Mouse (Mus musculus): ENCODE results near the gene Sipa1l2. TPM values are rescaled to one million over a fixed set of nuclear protein-coding genes. Genes with fewer than 3 reads are reported as not detected.
A peak's percentile ranks its signal among the peaks of the same experiment; 100 is the strongest.

The Sipa1l2 gene
- polyA plus RNA-seq, 1 experiment from 2014 or later, result 26.5 TPM

DNA sequence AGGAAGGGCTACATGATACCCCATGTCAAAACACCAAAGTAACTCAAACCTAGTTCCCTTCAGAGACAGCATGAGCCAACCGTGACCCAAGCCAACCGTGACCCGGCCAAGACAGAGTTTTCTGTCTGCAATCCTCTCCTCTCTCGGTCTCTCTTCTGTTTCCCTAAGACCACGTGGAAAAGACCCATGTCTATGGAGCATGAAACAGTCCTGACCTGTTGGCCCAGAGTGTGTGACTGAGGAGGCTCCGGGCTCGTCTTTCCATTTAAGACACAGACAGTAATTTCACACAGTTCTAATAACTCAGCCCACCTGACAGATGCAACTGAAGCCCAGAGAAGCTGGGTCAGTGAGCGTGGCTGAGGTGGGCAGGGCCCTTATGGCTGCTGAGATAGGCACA, 65.8 kb downstream of the Sipa1l2 start:
- Histone ChIP-seq H3K4me1 (replicated peaks) (peaks cover 66% of the 10 kb centered on the region), H3K27me3 (0 out of 2 replicates have a peak, but pooled peaks cover 12% of the 10 kb centered on the region), H3K36me3 (no peaks in the 10 kb centered on the region), H3K4me3 (no peak overlapping the region), H3K9me3 (no peaks in the 10 kb centered on the region), H3K9ac (no peak overlapping the region), H3K27ac (no peak overlapping the region), H3K4me2 (no peak overlapping the region)
- ATAC-seq (ENCODE audit: low FRiP score), result no peak
- 78% methylated on average over 8 of the region's 8 CpGs for WGBS

DNA sequence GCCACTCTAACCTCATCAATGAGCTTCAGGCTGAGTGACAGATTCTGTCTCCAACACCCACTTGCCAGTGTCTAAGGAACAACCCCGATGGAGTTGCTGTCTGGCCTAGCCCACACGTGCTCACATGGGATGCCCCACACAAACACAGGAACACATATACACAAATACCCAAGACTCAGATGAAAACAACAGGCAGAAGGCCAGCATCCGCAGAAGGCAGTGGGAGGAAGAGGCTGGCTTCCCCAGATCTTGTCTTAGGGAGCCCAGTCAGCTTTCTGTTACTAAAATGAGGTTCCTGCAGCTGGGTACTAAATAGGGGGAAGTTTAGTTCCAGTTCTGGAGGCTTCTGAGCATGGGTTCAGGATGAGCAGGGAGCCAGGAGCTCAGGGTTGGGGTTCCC, 66.8 kb downstream of the Sipa1l2 start:
- Histone ChIP-seq H3K9me3 (no peaks in the 10 kb centered on the region), H3K4me3 (no peak overlapping the region), H3K36me3 (no peaks in the 10 kb centered on the region), H3K9ac (no peak overlapping the region), H3K27me3 (0 out of 2 replicates have a peak, but pooled peaks cover 9% of the 10 kb centered on the region), H3K27ac (no peak overlapping the region), H3K4me2 (no peak overlapping the region), H3K4me1 (replicated peaks) (peaks cover 65% of the 10 kb centered on the region)
- no peak for ATAC-seq (ENCODE audit: low FRiP score)
- WGBS, result 87% methylated on average over 3 of the region's 3 CpGs

- H3K4me2 ChIP-seq, result no peak overlapping the region
- H3K4me3 ChIP-seq, result no peak overlapping the region
- H3K9me3 ChIP-seq, result no peaks in the 10 kb centered on the region
- 59% methylated on average over 5 of the region's 5 CpGs for WGBS
- peaks cover 47% of the 10 kb centered on the region for H3K4me1 ChIP-seq (replicated peaks)
- no peaks in the 10 kb centered on the region for H3K36me3 ChIP-seq
- 0 out of 2 replicates have a peak overlapping the region, but pooled peaks have one; percentile 12 for H3K27ac ChIP-seq
- ATAC-seq (ENCODE audit: low FRiP score), result no peak
- no peak overlapping the region for H3K9ac ChIP-seq
- H3K27me3 ChIP-seq, result no peaks in the 10 kb centered on the region
Measured at GRCm38 (mm10) chr8:125500005-125500404, 69.6 kb downstream of the Sipa1l2 start.

- Histone ChIP-seq H3K27ac (no peak overlapping the region), H3K4me3 (no peak overlapping the region), H3K27me3 (no peaks in the 10 kb centered on the region), H3K4me2 (no peak overlapping the region), H3K9ac (no peak overlapping the region), H3K36me3 (no peaks in the 10 kb centered on the region), H3K9me3 (no peaks in the 10 kb centered on the region), H3K4me1 (replicated peaks) (peaks cover 43% of the 10 kb centered on the region)
- ATAC-seq (ENCODE audit: low FRiP score), result no peak; the same call in 1 of the 2 replicates
- 72% methylated on average over 10 of the region's 10 CpGs for WGBS
Measured at GRCm38 (mm10) chr8:125498508-125498907, 71.1 kb downstream of the Sipa1l2 start.

DNA sequence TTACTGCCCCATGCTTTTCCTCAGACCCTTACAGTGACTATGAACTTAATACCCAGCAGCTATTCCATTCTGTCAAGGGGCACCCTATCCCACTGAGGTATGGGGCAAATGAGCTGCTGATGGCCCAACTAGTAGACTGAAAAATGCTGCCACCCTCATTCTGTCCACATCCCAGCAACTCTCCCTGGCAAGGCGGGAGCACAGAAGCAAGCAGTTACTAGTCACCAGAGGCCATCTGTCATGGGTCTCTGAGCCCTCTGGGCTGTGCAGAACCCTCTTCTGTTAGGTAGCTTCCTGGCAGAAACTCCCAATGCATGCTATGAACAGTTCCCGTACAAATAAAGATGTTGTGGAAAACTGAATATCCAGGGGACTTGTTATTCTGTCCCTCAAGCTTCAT, 74.1 kb downstream of the Sipa1l2 start:
- WGBS, result 78% methylated on average over 2 of the region's 2 CpGs
- Histone ChIP-seq H3K4me1 (replicated peaks) (peaks cover 47% of the 10 kb centered on the region), H3K9me3 (no peaks in the 10 kb centered on the region), H3K36me3 (peaks cover 20% of the 10 kb centered on the region), H3K27me3 (no peaks in the 10 kb centered on the region), H3K9ac (no peak overlapping the region), H3K27ac (no peak overlapping the region), H3K4me2 (no peak overlapping the region), H3K4me3 (no peak overlapping the region)
- no peak for ATAC-seq (ENCODE audit: low FRiP score)

DNA sequence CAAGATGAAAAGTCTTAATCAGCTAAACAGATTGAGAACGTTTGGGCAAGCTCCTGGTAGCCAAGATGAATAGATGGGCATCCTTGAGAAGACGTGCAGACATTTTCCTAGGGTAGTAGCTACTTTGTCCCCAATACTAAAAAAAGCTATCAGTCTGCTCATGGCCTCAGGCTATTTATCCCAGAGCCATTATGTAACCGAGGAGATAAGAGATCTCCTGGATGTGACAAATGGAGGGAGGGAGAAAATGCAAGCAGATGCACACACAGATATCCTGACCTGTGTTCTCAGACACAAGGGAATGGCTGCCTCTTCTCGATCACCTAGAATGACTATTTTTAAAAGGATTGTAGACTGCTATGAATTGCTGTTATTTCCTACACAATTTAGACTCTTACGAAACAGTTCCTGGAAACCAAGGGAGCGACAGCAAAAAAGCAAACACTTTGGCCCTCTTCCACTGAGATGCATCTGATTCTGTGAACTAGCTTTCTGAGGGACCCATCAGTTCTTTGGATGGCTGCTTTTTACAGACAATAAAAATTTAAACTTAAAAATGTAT, 76.3 kb downstream of the Sipa1l2 start:
- no peak overlapping the region for H3K27ac ChIP-seq
- 50% methylated on average over 6 of the region's 6 CpGs for WGBS
- ATAC-seq (ENCODE audit: low FRiP score), result no peak
- H3K4me3 ChIP-seq, result no peak overlapping the region
- H3K27me3 ChIP-seq, result no peaks in the 10 kb centered on the region
- peaks cover 26% of the 10 kb centered on the region for H3K36me3 ChIP-seq
- no peak overlapping the region for H3K9ac ChIP-seq
- H3K9me3 ChIP-seq, result no peaks in the 10 kb centered on the region
- H3K4me1 ChIP-seq (replicated peaks), result peaks cover 40% of the 10 kb centered on the region
- no peak overlapping the region for H3K4me2 ChIP-seq

- no peak overlapping the region for H3K27ac ChIP-seq
- ATAC-seq (ENCODE audit: low FRiP score), result no peak
- no peak overlapping the region for H3K4me3 ChIP-seq
- H3K36me3 ChIP-seq, result peaks cover 35% of the 10 kb centered on the region
- 88% methylated on average over 11 of the region's 11 CpGs for WGBS
- no peak overlapping the region for H3K4me2 ChIP-seq
- no peaks in the 10 kb centered on the region for H3K9me3 ChIP-seq
- no peak overlapping the region for H3K9ac ChIP-seq
- H3K4me1 ChIP-seq (replicated peaks), result peaks cover 36% of the 10 kb centered on the region
- no peaks in the 10 kb centered on the region for H3K27me3 ChIP-seq
Measured at GRCm38 (mm10) chr8:125492416-125492815, 77.2 kb downstream of the Sipa1l2 start.

GRCm38 (mm10) chr8:125488747-125489146, 80.9 kb downstream of the Sipa1l2 start:
- Histone ChIP-seq H3K4me2 (no peak overlapping the region), H3K9me3 (no peaks in the 10 kb centered on the region), H3K9ac (no peak overlapping the region), H3K36me3 (peaks cover 49% of the 10 kb centered on the region), H3K4me1 (replicated peaks) (peaks cover 35% of the 10 kb centered on the region), H3K4me3 (no peak overlapping the region), H3K27me3 (no peaks in the 10 kb centered on the region), H3K27ac (no peak overlapping the region)
- ATAC-seq (ENCODE audit: low FRiP score), result no peak
- WGBS, result 47% methylated on average over 1 of the region's 1 CpGs

GRCm38 (mm10) chr8:125485715-125486114, 83.9 kb downstream of the Sipa1l2 start:
- 96% methylated on average over 3 of the region's 3 CpGs for WGBS
- H3K9me3 ChIP-seq, result no peaks in the 10 kb centered on the region
- H3K4me3 ChIP-seq, result no peak overlapping the region
- H3K27me3 ChIP-seq, result no peaks in the 10 kb centered on the region
- no peak overlapping the region for H3K27ac ChIP-seq
- H3K9ac ChIP-seq, result no peak overlapping the region
- H3K4me1 ChIP-seq (replicated peaks), result peaks cover 24% of the 10 kb centered on the region
- no peak for ATAC-seq (ENCODE audit: low FRiP score)
- no peak overlapping the region for H3K4me2 ChIP-seq
- peaks cover 47% of the 10 kb centered on the region for H3K36me3 ChIP-seq

DNA sequence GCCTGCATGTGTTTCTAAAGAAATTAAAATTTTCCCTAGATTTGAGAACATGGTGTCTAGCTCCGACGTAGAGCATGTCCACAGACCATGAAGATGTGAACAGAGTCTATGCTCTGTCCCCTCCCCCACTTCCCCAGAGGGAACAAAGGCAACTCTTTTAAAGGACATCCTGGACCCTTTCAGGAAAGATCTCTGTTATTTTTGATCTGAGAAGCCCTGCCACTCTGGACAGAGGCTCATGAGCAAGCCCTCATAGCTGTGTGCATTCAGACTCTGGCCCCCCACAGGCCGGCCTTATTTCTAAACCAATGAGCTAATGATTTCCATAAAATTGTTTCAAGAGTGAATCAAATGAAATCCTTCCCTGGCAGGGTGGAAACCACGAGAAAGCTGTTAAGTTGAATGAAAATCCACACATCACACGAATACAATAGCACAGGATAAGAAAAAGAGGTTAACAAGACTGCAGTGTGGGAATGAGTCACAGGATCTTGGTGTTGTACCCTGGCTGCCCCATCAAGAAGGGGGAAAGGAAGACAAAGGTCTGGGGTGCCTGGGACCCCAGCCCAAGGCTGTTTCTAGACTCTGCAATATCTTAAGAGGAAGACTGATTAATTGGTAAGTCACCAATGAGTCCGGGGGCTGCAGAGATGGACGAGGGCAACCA, 84.9 kb downstream of the Sipa1l2 start:
- 29% methylated on average over 7 of the region's 7 CpGs for WGBS
- peaks cover 24% of the 10 kb centered on the region for H3K4me1 ChIP-seq (replicated peaks)
- no peak overlapping the region for H3K4me3 ChIP-seq
- ATAC-seq (ENCODE audit: low FRiP score), result no peak
- H3K27me3 ChIP-seq, result no peaks in the 10 kb centered on the region
- H3K9me3 ChIP-seq, result no peaks in the 10 kb centered on the region
- H3K9ac ChIP-seq, result no peak overlapping the region
- H3K4me2 ChIP-seq, result no peak overlapping the region
- peak overlapping the region; percentile 42; the same call in 1 of the 2 replicates for H3K27ac ChIP-seq
- H3K36me3 ChIP-seq, result peaks cover 49% of the 10 kb centered on the region

- 87% methylated on average over 5 of the region's 5 CpGs for WGBS
- Histone ChIP-seq H3K4me2 (no peak overlapping the region), H3K27me3 (no peaks in the 10 kb centered on the region), H3K4me1 (replicated peaks) (peaks cover 18% of the 10 kb centered on the region), H3K36me3 (peaks cover 56% of the 10 kb centered on the region), H3K27ac (no peak overlapping the region), H3K9ac (no peak overlapping the region), H3K9me3 (no peaks in the 10 kb centered on the region), H3K4me3 (no peak overlapping the region)
- peak; percentile 36; the same call in 1 of the 2 replicates for ATAC-seq (ENCODE audit: low FRiP score)
Measured at GRCm38 (mm10) chr8:125482491-125483096, 87.0 kb downstream of the Sipa1l2 start.

GRCm38 (mm10) chr8:125474876-125475275, 94.7 kb downstream of the Sipa1l2 start:
- Histone ChIP-seq H3K4me3 (no peak overlapping the region), H3K4me2 (no peak overlapping the region), H3K36me3 (peaks cover 55% of the 10 kb centered on the region), H3K27ac (no peak overlapping the region), H3K9me3 (no peaks in the 10 kb centered on the region), H3K27me3 (0 out of 2 replicates have a peak, but pooled peaks cover 2% of the 10 kb centered on the region), H3K4me1 (replicated peaks) (peaks cover 16% of the 10 kb centered on the region; the same call in 1 of the 2 replicates), H3K9ac (no peak overlapping the region)
- no peak for ATAC-seq (ENCODE audit: low FRiP score)
- 75% methylated on average over 12 of the region's 12 CpGs for WGBS
